Mouse (Mus musculus): ENCODE measurements around the gene Fam13c.
A peak's percentile ranks its signal among the peaks of the same experiment; 100 is the strongest.

Gene Fam13c

GRCm38 (mm10) chr10:70519640-70520099 lies 79.4 kb downstream of the Fam13c start:
- peak in 1 of 2 experiments; percentile 45 for DNase-seq (ENCODE audit: low spot score in 2 of 2)

DNA sequence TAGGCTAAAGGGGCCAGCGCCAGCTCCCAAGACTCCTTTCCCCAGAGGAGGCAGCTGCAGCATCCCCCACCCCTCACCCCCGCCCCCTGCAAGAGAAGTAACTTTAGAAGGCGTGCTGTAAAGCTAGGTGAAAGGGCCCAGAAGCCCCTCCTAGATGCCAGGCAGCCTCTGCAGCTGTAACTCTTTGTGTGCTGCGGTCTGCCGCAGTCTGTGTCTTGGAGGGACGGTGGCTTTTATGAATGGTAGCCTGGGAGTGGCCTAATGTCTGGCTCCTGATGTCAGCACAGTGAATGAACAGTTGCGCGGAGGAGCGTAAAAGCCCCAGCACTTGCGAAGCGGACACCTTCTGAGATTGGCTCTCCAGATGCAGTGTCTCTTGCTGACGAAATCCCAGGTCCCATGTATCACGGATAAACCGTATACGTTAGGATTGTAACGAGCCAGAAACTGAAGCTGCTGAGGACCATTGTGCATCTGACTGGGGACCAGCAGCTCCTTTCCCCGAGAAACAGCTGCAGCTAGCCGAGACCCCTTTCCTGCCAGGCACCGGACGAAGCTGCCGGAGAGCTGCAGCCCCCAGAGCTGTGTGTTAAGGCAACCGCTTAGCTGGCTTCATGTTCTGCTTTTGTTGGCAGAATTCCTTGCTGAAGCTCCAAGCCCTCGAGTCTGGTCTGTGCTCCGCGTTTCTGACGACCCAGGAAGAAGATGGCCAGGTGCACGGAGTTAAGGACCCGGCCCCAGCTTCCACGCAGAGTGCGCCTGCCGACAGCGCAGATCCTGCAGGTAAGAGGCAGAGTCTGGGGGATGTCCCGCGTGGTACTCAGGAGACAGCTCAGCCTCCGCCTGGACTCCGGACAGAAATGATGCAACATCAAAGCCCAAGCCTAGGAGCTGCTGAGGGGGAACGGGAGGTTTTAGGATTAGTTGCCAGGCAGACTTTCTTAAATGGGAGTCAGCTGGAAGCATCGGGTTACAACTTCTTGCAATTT lies 80.2 kb downstream of the Fam13c start:
- peak; percentile 45 to 76 for DNase-seq (ENCODE audit: low spot score in 2 of 2)

GRCm38 (mm10) chr10:70521379-70521778 lies 81.1 kb downstream of the Fam13c start:
- DNase-seq (ENCODE audit: low spot score in 2 of 2): no peak

DNA sequence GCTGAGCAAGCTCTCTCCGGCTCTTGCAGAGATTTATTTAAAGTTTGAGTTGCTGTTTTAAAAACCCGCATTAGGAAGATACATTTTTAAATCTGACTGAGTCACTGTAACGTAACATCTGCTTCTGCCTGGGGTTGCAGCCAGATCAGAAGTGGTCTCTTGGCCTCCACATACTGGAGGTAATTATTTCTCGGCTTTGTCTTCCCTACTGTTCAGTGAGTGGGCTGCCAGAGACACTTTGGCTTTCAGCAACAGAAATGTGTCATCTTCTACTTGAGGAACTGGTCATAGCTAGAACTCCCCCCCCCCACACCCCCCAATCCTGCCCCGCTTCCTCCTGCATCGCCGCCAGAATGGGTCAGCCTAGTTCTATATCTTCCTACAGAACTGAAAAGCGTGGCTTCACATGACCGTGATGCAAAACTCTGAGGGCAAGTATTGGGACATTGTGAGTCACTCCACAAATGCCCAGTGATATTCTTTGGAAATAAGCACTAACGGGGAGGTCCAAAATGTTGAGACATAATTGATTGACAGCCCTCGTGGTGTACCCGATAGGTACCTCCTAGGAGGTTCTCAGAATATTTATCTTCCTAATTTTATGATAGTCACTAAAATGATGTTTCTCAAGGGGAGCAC lies 90.0 kb downstream of the Fam13c start:
- DNase-seq (ENCODE audit: low spot score in 2 of 2): peak; percentile 40 to 70

- DNase-seq (ENCODE audit: low spot score in 2 of 2): peak in 1 of 2 experiments; percentile 51
These were observed 92.0 kb downstream of the Fam13c start for GRCm38 (mm10) chr10:70532249-70532648.

DNA sequence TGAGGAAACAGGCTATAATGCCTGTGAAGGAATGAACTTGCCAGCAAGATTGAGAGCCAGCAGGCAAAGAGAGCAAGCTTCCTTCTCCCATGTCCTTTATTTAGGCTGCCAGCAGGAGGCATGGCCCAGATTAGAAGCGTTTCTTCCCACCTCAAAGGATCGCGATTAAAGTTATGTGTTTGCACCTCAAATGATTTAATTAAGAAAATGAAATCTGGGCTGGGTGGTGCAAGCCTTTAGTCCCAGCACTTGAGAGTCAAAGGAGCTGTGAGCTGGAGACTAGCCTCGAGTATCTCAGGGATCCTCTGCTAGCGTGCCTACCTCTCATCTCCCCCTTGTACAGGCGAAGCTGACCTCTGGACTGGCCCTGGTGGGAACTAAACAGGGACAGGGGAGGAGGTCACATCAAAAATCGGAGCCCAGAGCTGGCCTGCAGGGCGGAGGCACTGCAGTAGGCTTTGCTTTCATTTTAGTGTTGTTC lies 93.1 kb downstream of the Fam13c start:
- DNase-seq (ENCODE audit: low spot score in 2 of 2): peak; percentile 31 to 62

DNA sequence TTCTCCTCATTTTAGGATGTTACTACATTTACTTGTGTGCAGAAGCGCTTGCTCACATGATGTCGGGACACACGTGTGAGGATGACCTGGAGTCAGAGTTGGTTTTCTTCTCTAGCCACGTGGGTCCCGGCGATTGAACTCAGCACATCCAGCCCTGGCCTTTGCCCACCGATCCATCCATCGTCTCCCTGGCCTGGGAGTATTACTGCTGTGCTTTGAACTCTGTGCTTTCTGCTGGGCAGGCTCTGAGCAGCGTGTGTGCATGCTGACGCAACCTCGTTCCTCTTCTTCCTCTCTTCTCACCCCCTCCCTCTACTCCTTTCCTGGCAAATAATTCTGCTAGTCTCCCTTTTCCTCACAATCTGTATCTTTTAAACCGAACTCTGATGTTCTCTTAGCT lies 93.7 kb downstream of the Fam13c start:
- no peak for DNase-seq (ENCODE audit: low spot score in 2 of 2)

- DNase-seq (ENCODE audit: low spot score in 2 of 2): no peak
These were observed 94.3 kb downstream of the Fam13c start for GRCm38 (mm10) chr10:70534571-70534970.

DNA sequence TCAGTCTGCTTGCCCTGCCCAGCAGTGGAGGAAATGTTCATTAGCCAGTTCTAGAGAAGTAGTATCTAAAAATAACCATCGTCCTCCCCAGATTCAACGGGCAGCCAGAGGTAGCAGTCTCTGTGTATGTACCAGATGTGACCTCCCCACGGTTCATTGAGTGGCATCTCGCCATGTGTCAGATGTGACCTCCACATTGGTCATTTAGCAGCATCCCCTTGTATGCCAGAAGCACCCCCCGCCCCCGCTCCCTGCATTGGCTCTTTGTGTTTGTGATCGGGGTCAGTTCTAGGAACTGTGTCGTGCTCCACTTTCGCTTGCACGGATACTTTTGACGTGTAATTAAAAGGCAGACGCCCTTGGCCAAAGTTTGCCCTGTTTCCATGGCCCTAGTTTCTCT lies 95.1 kb downstream of the Fam13c start:
- DNase-seq (ENCODE audit: low spot score in 2 of 2): no peak

- no peak for DNase-seq (ENCODE audit: low spot score in 2 of 2)
These were observed 97.4 kb downstream of the Fam13c start for GRCm38 (mm10) chr10:70537694-70538093.

- no peak for DNase-seq (ENCODE audit: low spot score in 2 of 2)
These were observed 99.0 kb downstream of the Fam13c start for GRCm38 (mm10) chr10:70539251-70539650.

DNA sequence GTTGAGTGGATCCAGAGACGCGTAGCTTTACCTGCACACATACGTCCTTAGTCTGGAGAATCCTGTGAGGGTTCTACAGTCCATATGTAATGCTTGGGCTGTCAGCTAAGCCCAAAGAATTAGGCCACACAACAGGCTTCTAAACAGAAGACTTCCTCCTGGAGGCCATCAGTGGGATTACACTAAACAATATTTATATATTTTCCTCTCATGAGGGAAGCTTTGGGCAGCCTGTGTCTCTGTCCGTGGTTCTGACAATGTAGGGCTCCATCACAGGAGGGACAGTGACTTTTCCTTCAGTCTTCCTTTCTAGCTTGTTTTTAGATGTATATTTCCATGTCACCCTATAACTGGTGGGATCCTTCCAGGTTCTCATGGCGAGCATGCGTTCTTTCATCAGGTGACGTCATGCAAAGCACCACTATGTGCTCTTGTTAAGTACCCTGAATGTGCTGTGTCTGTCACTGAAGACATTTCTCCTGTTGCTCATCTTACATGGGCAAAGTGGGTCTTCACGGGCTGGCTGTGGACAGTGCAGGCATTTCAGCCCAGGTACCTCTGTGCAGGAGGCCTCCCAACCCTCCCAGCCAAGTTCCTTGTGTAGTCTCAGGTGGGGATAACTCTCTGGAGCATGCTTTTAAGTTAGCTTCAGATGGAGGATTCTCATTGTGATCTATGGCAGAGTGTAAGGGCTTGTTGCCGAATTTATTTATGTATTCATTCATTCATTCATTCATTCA lies 100.3 kb downstream of the Fam13c start:
- no peak for DNase-seq (ENCODE audit: low spot score in 2 of 2)

DNA sequence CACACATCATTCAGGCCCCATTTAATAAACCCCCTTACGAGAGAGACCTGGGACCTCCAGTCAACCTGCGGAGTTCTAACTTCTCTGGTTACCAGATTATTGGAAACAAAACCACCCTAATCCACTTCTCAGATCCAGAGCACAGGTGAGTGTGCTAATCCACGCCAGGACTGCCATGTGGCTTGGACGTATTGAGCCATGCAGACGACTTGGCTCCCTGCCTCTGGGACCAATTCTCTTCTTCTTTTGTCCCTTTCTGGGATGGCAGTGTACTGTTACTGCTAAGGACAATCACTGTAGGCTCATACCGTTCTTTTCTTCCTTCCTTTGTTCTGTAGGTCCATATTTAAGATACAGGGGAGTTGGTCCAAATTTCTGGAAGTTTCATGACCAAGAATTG lies 102.6 kb downstream of the Fam13c start:
- no peak for DNase-seq (ENCODE audit: low spot score in 2 of 2)

- no peak for DNase-seq (ENCODE audit: low spot score in 2 of 2)
These were observed 112.2 kb downstream of the Fam13c start for GRCm38 (mm10) chr10:70552531-70552930.

DNA sequence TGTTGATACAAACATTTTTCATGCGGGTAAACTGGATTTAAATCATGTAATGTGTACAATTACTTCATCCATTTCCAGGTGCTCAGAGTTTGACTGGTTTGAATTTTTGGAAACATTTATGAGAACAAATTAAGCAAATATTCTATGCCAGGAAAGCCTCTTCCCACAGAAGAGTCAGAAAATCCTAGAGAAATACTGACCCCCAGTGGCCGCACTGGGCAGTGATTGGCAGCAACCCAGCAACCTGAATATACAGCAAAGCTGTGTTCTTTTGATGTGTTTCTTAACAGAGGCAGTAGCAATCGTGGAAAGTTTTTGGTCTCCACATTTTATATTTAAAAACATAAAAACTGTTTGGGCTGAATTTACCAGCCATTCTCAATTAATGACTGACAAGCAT lies 123.4 kb downstream of the Fam13c start:
- peak; percentile 69 to 81 for DNase-seq (ENCODE audit: low spot score in 2 of 2)

DNA sequence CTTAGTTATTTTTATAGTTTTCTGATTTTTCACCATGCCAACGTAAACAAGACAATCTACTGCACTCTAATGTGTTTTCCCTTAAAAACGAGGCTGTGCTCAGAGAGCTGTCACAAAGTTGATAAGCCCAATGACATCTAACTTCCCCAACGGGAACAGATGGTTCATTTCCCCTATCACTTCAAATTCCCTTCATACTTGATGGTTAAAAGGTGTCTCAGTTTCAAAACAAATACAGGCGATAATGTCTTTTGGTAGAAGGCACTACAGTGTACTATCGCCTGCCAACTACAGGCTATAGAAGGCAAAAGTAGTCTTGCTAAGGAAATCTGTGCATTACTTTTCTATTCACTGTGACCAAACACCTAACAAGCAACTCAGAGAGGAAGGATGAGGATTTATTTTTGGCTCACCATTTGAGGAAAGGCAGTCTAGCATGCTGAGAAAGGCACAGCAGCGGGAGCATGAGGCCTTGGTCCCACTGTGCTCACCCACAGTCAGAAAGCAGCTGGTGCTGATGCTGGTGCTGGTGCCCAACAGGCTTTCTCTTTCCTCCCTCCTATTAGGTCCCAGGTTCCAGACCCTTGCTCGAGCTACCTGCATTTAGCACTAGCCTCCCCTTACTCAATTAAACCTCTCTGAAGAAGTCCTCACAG lies 141.4 kb downstream of the Fam13c start:
- DNase-seq (ENCODE audit: low spot score in 2 of 2): no peak

- DNase-seq (ENCODE audit: low spot score in 2 of 2): no peak
These were observed 143.9 kb downstream of the Fam13c start for GRCm38 (mm10) chr10:70584171-70584570.

GRCm38 (mm10) chr10:70586876-70587405 lies 146.7 kb downstream of the Fam13c start:
- DNase-seq (ENCODE audit: low spot score in 2 of 2): no peak

DNA sequence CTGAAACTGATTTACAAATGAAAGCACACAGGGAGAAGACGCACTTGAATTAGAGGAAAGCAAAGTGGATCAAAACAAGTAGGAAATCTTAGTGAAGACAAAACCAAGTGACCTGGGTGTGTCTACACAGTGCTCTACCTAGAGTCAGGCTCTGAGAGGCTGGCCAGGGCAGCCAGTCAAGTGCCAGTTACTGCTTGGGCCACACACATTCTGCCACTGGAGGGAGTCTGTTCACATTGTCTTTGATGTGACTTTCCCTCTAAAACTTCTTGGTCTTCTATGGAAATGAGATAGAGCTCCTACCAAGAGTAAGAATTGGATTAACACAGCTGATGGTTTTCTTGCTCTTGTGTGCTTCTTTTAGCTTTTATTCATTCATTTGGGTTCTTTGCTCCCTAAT lies 153.7 kb downstream of the Fam13c start:
- peak in 1 of 2 experiments; percentile 45 for DNase-seq (ENCODE audit: low spot score in 2 of 2)

GRCm38 (mm10) chr10:70598081-70598515 lies 157.8 kb downstream of the Fam13c start:
- DNase-seq (ENCODE audit: low spot score in 2 of 2): peak in 1 of 2 experiments; percentile 31
